Mouse (Mus musculus): ENCODE results near the gene Akr1d1.

The Akr1d1 gene

DNA sequence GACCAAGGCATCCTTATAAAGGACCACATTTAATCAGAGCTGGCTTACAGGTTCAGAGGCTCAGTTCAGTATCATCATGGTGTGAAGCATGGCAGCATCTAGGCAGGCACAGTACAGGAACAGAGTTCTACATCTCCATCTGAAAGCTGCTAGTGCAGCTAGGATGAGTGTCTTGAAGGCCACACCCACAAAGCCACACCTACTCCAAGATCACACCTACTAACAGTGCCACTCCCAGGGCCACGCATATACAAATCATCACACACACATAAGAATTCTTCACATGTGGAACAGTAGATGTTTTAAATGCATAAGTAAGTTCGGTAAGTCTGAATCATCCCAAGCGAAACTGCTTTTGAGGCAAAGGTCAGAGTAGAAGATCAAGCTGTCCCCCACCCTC is 33.9 kb downstream of the Akr1d1 start:
- peak; percentile 35 for DNase-seq (ENCODE audit: low read depth, low spot score)

DNA sequence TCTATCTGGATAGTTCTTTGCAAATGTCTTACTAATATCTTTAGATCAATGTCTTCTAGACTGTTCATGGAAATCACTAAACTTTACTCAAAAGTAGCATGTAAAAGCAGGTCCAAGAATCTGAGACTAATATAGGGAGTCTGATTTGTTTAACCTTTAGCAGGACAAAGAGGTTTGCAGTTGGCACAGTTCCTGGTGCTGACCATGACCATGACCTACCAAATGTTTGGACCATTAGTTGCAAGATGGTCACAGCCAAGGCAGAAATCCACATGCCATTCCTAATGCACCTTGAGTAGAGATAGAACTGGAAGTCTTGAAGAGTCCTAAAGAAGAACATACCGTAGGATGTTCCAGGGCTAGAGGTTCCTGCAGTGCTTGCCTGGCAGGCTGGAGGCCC is 37.4 kb downstream of the Akr1d1 start:
- DNase-seq (ENCODE audit: low read depth, low spot score): no peak

DNA sequence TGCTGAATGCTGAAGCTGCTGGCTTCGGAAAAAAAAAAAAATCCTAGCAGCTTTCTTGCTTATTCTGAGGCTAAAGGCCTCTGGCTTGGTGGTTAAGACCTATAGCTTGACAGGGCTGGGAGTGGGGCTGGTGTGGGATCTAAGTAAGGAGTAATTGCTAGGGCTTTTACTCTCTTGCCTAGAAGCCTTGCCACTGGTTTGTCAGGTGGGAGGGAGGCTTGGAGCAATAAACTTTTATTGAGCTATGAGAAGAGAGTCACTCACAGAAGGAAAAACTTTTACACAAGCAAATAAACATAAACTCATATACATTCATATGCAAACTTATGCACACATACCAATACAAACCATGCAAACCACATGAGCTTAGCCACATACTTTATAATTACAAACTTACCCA is 42.0 kb downstream of the Akr1d1 start:
- no peak for DNase-seq (ENCODE audit: low read depth, low spot score)

DNA sequence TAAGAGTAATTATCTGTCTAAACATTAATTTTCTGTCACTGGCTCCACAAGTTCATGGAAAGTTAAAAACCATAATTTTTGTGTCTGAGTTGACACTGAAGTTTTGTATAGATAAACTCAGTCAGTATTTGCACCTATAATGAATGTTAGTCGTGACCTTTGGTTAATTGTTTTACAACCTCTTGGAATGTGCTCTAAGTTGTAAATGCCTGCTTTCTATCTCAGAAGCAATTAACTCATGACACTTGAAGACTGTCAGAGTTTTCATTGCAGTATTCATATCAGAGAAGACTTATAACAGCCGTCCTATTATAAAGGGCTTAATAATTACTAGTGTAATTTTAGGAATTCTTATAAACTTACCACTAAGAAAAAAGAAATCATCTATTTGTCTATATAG is 43.0 kb downstream of the Akr1d1 start:
- no peak for DNase-seq (ENCODE audit: low read depth, low spot score)

DNA sequence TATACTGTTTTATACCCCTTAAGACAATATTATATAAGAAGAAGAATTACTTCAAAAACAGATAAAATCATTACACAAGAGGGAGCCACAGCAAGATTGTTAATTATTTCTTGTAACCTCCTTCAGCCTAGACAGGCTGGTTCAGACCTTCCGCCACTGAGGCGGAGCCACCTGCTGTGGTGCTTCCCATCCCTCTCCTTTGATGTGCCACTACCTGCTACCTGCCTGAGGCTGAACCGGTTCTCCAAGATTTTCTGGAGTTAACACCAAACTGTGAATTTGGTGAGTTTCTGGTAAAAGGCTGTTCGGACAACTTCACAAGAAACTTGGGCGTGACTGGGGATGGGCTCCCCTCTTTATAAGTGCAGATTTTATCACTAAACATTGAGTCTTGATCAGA is 50.5 kb downstream of the Akr1d1 start:
- no peak for DNase-seq (ENCODE audit: low read depth, low spot score)

DNA sequence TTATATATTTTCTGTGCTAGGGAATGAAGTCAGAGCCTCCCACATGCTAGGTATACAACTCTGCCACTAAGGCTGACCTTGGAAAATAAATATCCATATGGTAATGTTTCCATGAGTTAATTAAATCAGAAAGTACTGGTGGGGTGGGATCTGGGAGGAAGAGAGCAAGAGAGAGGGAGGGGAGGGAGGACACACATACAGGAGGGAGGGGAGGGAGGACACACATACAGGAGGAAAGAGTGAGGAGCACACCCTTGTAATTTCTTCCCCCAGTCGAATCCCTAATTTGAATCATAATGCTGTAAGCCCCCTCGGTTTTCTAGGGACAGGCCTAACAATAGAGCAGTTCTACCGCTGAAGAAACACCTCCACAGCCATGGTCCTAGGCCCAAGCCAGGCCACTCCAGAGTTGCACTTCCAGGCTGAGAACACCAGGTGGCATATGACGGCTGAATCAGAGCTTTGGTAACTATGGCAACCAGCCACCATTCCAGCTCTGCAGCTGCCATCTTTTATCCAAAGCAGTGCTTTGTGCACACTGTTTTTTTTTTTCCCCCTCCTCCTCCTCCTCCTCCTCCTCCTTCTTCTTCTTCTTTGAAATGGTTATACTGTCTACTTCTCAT is 59.5 kb downstream of the Akr1d1 start:
- DNase-seq (ENCODE audit: low read depth, low spot score): peak; percentile 76

DNA sequence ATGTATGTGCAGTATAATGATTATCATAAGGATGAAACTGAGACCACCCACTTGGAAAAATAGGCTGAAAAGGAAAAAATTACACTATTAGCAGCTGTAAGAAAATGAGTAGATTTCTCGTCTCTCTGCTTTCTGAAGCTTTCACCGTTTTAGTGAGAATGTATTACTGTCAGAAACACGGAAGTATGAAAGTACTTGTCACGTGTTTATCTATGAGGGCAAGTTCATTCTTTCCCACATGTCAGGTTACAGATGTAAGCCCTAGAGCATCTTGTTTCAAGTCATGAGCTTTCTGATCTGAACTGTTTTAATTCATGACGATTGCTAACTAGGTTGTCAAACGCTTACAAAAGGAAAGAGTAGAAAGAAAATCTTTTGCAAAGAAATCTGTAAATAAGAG is 60.8 kb downstream of the Akr1d1 start:
- no peak for DNase-seq (ENCODE audit: low read depth, low spot score)

DNA sequence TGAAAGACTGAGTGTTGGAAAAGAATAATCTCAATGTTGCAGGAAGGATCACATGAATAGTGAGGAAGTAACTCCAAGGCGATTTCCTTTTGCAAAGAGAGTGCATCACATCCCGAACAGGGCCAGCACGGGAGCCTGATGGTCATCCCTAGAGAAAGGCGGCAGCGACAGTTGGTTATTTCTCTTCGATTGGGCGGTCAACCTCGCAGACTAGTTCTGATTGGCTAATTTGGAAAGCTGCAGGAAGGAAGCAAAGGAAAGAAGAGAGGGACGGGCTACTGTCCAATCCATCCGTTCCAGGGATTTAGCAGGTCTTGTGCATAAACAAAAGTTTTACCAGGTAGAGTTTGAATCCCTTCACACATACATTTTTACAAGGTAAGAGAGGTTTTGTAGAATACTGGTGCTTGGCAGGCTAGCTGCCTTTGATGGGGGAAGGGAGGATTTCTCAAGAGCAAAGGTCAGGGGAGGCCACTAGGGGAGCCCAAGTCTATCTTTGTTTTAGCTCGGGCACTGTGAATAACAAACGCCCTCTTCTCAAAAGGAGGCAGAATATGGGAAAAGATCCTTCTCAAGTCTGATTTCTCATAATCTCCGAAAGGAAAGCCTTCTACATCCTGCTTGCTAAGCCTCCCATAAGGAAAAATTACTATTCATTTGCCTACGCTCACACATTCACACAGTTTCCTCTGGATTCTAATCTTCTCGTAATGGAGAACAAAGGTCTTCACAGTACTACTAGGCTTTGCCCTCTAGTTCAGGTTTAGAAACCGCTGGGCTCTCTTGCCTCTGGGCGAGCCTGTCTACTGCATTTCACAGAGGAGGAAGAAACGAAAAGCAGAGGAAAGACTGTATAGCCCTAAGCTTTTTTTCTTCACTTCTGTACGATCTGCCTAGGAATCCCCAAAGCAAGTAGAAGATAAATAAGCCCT is 62.4 kb downstream of the Akr1d1 start:
- peak; percentile 72 for DNase-seq (ENCODE audit: low read depth, low spot score)

DNA sequence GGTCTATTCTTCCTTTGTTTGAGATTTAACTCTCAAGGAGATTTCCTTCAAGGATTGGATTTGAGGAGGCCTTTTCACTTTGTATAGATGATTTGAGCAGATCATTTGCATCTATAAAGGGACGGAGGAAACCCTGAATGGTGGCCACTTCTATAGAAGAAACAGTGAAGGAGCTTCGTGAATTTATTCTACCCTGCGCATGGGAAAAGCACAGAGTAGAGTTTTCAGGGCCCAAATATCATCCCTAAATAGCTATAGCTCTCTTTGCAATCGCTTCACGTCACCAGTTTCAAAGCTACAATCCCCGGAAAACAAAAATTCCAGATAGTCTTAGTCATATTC is 63.0 kb downstream of the Akr1d1 start:
- no peak for DNase-seq (ENCODE audit: low read depth, low spot score)

DNA sequence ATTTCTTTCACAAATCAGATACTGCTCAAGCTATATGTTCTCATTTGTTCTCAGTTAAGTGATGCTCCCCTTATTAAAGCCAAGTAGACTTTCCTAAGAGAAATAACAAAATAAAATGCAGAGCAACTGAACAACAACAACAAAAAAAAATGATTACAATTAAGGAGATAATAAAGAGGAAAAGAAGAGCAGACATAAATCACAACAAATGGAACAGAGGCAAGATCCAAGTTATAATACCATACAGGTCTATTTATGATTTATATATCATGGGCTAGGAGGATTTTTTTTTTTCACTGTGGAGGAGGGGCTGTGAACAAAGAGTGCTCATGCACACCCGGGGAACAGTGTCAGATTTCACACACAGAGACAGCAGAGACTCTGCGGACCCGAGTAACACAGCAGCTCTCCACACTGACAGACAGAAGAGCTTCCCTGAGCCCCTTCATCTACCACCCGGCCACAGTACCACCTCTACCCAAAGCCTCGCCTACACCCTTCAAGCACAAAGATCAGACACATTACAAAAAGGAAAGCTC is 63.6 kb downstream of the Akr1d1 start:
- DNase-seq (ENCODE audit: low read depth, low spot score): no peak

DNA sequence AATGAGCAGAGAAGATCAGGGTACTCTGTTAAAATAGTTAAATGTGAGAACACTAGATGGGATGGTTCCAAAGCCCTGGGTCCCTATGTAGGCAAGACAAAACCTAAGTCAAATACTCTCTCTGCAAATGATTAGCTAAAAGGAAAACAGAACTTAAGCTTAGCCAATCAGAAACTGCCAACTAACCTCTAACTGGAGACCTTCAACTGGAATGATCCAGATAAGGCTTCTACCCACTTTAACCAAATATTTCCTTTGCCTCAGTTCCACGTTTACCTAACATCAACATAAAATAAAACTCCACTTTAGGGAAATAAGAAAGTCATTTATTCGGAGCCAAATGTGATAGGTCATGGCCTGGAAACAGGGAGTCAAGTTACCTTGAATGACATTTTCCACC is 67.1 kb downstream of the Akr1d1 start:
- no peak for DNase-seq (ENCODE audit: low read depth, low spot score)

DNA sequence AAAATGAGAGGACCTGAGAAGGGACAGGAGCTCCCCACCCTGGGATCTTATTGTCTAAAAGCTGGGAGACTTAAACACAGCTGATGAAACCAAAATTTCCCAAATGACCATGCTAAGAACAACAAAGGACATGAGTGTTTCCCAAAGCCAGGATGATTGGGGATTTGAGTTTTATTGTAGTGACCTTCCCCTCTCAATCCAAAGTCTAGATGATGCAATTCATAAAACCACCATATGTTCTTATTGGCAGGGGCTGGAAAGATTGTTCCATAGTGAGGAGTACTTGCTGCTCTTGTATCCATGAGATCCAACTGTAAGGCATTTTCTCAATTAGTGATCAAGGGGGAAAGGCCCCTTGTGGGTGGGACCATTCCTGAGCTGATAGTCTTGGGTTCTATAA is 68.1 kb downstream of the Akr1d1 start:
- no peak for DNase-seq (ENCODE audit: low read depth, low spot score)

DNA sequence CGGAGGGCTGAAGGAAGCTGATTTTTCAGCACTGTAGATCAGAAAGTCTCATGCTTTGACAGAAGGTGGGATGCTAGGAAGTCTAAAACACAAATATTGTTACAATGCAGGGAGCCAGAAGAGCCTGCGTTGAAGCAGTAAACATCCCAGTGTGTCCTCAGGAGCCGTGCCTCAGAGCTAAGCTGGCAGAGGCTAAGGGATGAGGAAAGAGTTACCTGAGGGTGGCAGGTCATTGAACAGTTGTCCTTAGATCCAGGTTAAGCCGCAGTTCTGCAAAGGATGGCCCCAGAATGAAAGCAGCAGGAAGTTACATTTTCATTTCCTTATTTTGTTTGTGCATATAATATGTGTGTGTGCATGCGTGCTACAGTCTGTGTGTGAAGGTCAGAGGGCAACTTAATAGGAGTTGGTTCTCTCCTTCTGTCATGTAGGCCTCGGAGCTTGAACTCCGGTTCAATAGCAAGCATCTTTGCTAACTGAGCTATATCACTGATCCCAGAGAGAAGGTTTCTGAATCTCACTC is 71.1 kb downstream of the Akr1d1 start:
- DNase-seq (ENCODE audit: low read depth, low spot score): no peak

DNA sequence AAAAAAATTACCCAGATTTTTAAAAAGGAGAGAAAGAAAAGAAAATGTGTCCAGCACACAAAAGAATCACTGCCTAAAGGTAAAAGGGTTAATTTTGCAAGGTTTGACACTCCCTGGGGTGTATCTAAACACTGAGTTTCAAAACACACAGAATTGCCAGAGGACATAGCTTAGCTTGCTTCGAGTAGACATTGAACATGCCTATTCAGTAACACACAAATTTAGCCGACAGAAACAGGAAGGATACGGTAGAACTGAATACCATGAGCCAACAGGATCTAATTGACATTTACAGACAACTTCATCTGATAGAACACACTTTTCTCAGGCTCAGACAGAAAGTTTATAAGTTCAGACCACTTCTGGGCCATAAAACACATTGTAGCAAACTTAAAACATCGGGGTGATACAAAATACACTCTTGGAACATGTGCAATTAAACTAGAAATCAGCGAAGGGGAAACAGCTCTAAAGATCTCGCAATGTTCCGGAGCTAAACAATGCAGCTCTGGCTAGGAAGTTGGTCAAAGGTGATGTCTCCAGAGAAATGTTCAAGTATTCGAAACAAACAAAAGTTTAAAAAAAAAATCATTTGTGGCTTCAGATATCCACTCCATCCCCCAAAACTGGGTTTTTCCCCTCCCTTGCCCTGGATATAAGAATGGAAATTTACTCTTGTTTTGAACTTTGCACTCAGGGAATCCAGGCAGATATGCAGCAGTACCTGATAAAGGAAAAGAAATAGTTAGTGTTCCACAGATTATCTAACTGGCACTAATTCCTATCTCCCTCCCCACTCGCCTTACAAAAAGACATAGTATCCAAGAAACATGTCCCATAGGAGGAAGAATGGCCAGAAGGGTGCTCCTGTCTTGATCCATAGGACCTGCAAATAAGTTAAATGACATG is 73.1 kb downstream of the Akr1d1 start:
- no peak for DNase-seq (ENCODE audit: low read depth, low spot score)

DNA sequence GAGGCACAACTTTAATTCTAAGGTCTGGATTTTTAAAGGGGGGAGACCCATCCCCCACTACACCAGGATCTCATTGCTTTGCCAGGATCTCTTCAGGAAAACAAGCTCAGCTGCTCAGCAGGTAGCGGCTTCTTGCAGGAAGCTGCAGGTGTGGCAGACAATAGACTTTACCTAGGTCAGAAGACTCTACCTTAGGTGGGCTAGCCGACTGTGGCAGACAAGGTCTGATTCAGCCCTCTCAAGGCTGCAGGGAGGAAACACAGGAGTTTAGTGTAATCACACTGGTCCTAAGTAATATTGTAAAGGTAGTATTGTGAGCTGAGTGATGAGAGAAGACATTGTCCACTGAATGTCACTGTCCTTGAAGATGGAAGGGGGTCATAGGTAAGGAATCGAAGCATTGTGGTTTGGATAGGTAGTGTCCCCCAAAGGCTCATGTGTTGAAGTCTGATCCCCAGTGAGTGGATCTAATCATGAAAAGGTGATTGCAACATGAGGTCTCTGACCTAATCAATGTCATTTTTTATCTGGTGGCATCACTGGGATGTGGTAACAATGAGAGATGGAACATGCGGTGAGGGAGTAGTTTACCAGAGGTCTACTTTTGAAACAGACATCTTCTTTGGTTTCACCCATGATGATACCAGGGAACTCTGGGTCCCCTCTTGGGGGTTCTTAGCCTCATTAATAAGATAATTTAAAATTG is 74.4 kb downstream of the Akr1d1 start:
- DNase-seq (ENCODE audit: low read depth, low spot score): no peak

DNA sequence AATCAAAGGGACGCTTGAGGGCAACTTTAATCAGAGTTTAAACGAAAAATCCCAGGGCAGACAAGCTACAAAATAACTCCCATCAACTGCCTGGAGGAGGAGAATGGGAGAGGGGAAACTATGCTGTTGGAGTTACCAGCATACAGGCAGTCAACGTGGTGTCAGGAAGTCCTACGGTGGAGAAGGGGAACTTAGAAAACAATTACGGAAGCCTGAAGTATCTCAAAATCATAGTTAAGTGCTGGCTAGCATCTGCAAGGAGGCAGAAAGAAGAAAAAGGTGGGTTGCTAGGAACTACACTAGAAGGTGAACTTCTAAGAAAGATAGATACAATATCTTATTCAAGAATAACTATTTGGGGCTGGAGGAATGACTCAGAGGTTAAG is 74.9 kb downstream of the Akr1d1 start:
- no peak for DNase-seq (ENCODE audit: low read depth, low spot score)

DNA sequence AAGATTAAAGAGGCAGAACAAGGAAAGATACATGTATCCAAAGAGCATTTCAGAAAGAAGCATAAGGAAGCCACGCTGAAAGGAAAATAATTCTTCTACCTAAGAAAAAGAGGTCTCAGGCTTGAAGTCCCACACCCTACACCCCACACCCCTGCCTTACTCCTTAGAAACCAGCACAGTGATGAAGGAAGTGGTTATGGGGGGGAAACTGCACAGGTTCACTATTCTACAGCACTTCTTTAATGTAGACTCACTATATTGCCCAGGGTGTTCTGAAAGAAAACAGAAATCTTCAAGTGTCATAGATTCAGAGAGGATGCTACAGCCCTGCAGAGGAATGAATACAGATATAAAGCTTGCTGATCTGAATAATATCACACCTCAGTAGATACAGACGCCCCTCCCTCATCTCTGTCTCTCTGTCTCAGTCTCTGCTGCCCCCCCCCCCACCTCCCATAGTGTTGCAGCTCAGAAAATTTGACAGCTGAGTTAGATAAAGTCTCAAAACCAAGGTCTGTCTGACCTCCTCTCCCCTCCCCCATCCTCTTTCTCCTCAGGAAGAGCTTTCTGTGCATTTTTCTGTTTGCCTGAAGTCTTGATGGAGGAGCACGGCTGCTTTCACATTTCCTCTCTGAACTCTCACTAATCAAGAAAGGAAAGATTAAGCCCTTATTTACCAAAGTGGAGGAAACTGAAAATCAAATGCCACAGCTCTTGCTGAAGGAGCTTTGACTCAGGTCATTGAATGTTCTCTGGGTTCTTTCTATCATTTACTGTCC is 77.7 kb downstream of the Akr1d1 start:
- peak; percentile 77 for DNase-seq (ENCODE audit: low read depth, low spot score)

DNA sequence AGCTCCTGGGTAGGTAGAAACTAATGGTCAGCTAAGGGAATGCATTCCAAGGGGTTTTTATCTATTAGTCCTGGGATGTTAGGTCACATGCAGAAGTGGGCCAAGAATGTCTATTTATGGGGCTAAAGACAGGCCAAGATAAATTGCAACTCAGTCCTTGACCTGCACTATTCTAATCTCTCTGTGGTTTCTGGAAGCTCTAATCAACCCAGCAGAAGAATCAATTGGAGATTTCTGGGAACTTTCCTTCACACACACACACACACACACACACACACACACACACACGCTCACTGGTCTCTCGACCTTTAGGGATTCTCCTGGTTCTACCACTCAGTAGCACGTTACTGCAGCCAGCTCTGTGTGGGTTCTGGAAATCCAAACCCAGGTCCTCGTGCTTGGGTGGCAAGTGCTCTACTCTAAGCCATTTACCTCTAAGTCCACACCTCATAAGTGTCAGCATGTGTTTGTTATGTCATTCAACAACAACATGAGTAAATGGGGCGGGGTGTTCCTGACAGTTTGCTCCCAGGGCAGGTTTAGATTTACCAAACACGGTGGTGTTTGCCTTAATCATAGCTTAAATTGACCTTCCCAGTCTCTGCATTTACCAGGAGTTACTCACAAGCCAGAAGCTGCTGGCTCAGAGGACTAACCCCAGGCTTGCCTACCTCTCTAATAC is 82.8 kb downstream of the Akr1d1 start:
- DNase-seq (ENCODE audit: low read depth, low spot score): no peak

DNA sequence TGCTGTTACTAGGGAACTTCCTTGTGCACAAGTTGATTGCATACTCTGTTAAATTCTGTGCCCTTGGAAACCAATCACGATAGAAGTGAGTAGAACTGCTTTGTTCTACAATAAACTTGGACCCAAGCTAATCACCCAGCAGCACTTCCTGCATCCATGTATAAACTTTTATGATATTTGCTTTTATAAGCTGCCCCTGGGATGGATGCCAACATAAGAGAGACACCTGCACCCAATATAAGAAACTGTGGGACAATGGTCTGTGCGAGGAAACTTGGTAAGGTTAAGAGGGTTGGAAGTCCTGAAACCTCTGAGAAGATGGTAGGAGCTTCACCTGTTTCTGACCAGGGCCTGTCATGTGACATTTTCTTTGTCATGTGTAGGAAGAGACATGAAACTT is 85.5 kb downstream of the Akr1d1 start:
- DNase-seq (ENCODE audit: low read depth, low spot score): no peak

DNA sequence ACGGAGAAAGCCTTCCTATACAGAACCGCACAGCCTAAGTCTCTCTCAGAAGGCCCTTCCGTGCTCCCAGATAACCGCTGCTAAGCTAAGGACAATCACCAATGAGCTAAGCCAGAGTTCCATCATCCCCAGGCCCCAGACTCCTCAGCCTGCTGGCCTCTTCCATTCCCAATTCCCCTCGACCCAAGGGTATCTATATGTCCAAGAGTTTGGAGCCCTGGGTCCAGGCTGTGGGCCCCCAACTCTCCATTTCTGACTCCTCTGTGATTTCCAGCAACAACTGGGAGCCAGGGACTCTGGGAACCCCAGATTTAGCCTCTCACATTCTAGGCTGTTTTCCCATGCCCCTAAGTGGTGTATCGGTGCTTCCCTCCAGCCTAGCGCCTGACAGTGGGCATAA is 86.2 kb downstream of the Akr1d1 start:
- DNase-seq (ENCODE audit: low read depth, low spot score): no peak

Measured in CD4-positive helper T cell, adult 2 months (primary cell).